Mouse (Mus musculus): ENCODE data around the gene Ndufa8. TPM values are rescaled to one million over a fixed set of nuclear protein-coding genes. Genes with fewer than 3 reads are reported as not detected.
A peak's percentile ranks its signal among the peaks of the same experiment; 100 is the strongest.

Gene Ndufa8
- total RNA-seq, 1 experiment from 2014 or later = 54.3 TPM

DNA sequence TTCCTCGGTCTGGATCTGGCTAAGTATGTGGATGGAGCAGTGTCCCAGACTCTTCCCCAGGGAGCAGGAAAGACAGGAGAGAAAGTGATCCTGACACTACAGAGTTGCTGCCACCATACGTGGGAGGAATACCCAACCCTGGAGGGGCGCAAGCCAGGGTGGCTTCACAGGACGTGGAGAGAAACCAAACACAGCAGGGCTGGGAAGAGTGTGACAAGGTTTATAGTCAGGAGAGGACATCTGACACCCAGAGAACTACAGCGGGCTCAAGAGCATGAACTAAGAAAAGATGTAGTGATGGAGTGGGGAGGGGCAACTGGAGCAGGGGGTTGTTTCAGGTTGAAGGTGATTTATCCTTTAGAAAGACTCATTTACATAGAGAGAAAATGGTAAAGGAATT, 12.2 kb upstream of the Ndufa8 start:
- ATAC-seq (replicated peaks in 1 of 2; ENCODE audit: insufficient read depth in 1 of 2, low FRiP score in 2 of 2, low TSS enrichment in 1 of 2, low read depth in 1 of 2, poor library complexity in 2 of 2, severe bottlenecking in 2 of 2) = no peak

DNA sequence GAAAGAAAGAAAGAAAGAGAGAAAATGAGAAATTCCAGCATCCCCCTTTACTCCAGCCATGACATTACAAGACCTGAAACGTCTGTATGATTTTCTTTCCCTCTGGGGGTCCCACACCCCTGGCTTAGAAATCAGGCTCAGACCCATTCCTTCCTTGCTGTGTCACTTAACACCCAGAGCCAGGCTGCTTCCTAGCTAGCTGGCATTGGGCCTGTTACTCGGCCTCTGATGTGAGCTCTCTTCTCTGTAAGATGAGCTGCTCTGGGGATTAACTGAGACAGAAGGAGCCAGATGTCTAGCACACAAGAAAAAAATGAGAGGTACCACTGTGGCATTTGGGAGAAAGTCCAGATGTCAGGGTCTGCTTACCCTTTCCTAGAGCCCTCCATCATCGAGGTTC, 7.0 kb upstream of the Ndufa8 start:
- no peak for ATAC-seq (replicated peaks in 1 of 2; ENCODE audit: insufficient read depth in 1 of 2, low FRiP score in 2 of 2, low TSS enrichment in 1 of 2, low read depth in 1 of 2, poor library complexity in 2 of 2, severe bottlenecking in 2 of 2)

DNA sequence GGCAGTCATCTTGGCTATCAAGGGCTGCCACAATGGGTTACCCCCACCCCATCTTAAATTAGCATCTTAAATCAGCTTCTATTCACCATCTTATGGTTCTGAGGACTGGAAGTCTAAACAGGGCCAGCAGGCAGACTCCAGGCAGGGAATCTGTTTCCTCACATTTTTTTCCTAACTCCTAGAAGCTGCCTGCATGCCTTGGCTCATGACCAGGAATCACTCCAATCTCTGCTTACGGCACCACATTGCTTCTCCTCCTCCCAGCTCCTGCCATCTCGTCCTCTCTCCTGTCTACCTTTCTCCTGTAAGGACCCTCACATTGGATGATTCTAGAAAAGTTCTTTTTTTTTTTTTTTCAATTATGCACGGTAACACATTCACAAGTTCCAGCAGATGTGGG, 4.0 kb upstream of the Ndufa8 start:
- no peak for ATAC-seq (replicated peaks in 1 of 2; ENCODE audit: insufficient read depth in 1 of 2, low FRiP score in 2 of 2, low TSS enrichment in 1 of 2, low read depth in 1 of 2, poor library complexity in 2 of 2, severe bottlenecking in 2 of 2)

DNA sequence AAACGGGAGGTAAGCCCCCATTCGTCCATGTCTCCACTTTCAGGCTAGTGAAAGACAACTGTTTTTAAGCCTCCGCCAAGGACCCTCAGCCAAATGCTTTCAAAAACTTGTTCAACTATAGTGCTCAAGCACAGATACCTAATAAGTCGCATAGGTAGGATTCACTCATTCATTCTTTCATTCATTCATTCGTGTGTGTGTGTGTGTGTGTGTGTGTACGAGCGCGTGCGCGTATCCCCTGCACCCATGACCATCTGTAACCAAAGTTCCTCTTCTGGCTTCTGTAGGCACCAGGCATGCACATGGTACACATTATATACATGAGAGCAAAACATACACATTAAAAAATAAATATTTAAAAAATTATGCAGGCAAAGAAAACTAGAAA, 355 bp upstream of the Ndufa8 start:
- ATAC-seq (replicated peaks in 1 of 2; ENCODE audit: insufficient read depth in 1 of 2, low FRiP score in 2 of 2, low TSS enrichment in 1 of 2, low read depth in 1 of 2, poor library complexity in 2 of 2, severe bottlenecking in 2 of 2) = no peak

DNA sequence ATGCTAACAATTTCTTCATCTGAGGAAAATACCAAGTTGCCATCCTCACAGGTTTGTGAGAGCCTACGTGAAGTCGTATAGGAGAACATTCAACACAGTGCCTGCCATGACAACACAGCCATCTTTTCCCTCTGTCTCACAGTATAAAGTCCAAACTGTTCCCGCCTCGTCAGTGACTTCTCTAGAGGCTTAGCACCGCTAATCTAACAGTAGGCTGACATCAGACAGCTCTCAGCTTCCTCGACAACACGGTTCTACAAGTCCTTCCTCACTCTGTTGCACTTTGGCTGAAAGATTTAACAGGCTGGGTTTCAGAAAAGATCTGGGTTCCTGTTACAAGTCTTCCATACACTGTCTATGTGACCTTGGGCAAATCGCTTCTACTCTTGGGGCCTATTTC, 1.0 kb downstream of the Ndufa8 start:
- no peak for ATAC-seq (replicated peaks in 1 of 2; ENCODE audit: insufficient read depth in 1 of 2, low FRiP score in 2 of 2, low TSS enrichment in 1 of 2, low read depth in 1 of 2, poor library complexity in 2 of 2, severe bottlenecking in 2 of 2)

DNA sequence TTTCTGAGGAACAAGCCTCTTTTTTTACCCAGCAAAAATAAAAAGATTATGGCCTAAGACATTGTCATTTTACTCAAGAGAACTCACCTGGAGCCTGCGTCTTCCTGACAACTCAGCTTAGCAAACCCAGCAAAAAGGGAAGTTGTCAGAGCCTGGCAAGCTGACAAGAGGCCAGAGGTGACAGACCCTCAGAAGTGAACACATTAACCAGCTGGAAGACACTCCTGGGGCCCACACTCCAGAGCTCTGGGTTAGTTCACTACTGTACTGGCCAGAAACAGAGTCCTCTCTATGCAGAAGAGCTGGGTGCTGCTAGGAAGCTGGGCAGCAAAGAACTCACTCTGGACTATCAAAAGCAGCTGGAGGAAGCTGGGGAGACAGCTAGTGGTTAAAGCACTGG, 8.3 kb downstream of the Ndufa8 start:
- peak; percentile 54 to 80 for ATAC-seq (replicated peaks in 1 of 2; ENCODE audit: insufficient read depth in 1 of 2, low FRiP score in 2 of 2, low TSS enrichment in 1 of 2, low read depth in 1 of 2, poor library complexity in 2 of 2, severe bottlenecking in 2 of 2)

DNA sequence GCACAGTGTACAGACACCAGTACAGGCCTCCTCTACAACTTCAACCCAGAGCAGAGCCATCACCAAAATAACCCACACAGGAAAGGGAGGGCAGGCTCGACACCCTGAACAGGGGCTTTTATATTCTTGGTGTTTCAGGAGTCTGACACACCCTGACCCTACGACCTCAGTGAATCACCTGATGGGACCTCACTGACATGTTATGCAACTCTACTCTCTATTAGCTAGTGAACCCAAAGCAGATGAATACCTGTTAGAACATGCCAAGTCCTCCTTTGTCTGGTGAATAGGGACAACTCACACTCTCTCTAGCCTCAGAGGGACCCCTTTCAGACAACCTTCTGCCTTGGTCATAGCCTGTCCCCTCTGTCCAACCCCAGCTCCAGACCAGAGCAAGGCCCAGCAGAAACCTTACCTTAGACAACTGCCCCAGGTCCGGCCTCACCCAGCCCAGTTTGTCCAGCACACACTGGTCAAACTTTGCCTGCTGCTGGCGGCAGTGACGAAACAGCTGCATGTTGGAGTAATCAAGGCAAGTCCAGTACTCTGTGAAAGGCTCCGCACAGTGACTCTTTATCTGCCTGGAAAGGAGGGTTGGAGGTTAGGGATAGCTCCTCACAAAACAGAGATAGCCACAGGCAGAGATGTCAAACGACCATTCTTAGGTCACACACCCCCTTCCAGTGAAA, 9.8 kb downstream of the Ndufa8 start:
- no peak for ATAC-seq (replicated peaks in 1 of 2; ENCODE audit: insufficient read depth in 1 of 2, low FRiP score in 2 of 2, low TSS enrichment in 1 of 2, low read depth in 1 of 2, poor library complexity in 2 of 2, severe bottlenecking in 2 of 2)

DNA sequence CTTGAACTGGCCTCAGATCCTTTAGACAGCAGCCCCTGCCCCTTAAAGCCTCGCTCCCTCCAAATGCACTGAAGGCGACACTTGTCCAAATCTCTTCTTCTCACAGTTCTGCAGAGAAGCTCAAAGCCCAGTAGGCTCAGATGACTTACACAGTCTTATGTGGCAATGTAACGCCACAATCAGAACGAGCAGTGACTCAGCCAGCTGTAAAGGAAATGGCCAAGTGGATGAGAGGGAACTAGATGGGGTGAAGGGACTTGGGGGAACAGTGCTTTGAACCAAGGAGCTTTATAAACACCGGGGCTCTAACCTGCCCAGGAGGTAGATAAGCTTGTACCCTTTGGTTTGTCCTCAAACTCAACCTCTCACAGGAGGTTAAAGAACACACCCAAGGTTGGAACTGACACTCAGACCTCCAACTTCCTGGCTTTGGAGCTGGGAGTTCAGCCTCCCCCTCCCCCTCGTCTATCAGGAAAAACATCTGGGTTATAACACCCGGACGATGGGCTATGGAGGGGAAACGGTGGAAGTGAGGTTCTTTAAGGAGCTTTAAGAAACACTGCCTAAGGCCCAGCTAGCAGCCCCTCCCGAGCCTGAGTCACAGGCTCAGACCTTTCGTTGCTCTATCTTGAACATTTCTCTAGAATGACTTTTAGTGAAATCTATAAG, 13.7 kb downstream of the Ndufa8 start:
- ATAC-seq (replicated peaks in 1 of 2; ENCODE audit: insufficient read depth in 1 of 2, low FRiP score in 2 of 2, low TSS enrichment in 1 of 2, low read depth in 1 of 2, poor library complexity in 2 of 2, severe bottlenecking in 2 of 2) = peak; percentile 87 to 92

DNA sequence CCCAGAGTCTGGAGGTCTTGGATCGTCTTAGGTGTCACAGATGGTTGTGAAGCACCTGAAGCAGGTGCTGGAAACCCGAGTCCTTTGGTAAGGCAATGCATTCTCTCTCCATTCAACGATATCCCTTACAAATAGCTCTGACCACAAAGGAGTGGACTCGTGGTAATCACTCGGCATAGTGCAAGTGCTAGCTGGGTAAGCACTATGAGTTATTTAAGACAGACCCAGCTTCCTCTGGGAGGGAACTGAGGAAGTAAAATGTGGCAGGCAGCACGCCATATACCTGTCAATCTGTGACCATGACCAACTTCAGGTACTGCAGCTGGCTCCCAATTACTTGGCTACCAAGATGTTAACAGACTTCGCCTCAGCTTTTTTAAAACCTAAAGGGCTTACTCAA, 14.3 kb downstream of the Ndufa8 start:
- peak; percentile 25 to 51; a peak in 3 of 4 replicates for ATAC-seq (replicated peaks in 1 of 2; ENCODE audit: insufficient read depth in 1 of 2, low FRiP score in 2 of 2, low TSS enrichment in 1 of 2, low read depth in 1 of 2, poor library complexity in 2 of 2, severe bottlenecking in 2 of 2)

DNA sequence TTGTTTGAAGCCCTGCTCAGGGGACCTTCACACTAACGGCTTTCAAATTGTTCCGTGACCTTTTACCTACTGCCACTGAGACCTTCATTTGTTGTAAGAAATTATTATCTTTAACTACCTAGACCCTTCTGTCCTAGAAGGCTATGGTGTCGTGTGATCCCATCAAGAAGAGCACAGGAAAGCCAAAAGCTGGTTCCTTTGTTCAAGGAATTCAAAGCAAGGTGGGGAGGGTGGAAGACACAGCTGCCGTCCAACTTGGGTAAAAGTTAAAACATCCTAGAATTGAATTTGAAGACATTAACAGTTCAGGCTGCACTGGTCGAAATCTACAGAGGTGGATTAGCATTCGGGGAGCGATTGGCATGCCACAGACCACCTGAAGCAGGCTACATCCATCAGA, 15.2 kb downstream of the Ndufa8 start:
- no peak for ATAC-seq (replicated peaks in 1 of 2; ENCODE audit: insufficient read depth in 1 of 2, low FRiP score in 2 of 2, low TSS enrichment in 1 of 2, low read depth in 1 of 2, poor library complexity in 2 of 2, severe bottlenecking in 2 of 2)

DNA sequence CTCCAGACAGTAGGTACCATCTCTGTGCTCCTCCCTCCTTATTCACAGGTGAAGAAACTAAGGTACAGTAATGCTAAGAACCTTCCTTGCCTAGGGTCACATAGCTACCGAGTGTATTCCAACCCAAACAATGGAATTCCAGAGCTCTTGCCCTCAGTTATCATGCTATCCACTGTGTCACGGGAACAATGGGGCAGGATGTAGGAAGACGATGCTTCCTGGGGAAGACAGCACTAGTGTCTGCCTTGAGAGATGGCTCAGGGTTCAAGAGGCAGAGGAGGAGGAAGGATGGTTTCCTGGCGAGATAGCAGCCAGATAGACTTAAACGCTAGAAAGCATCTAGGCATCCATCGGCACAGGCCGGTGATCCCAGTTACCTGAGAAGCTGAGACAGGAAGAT, 16.3 kb downstream of the Ndufa8 start:
- ATAC-seq (replicated peaks in 1 of 2; ENCODE audit: insufficient read depth in 1 of 2, low FRiP score in 2 of 2, low TSS enrichment in 1 of 2, low read depth in 1 of 2, poor library complexity in 2 of 2, severe bottlenecking in 2 of 2) = no peak

DNA sequence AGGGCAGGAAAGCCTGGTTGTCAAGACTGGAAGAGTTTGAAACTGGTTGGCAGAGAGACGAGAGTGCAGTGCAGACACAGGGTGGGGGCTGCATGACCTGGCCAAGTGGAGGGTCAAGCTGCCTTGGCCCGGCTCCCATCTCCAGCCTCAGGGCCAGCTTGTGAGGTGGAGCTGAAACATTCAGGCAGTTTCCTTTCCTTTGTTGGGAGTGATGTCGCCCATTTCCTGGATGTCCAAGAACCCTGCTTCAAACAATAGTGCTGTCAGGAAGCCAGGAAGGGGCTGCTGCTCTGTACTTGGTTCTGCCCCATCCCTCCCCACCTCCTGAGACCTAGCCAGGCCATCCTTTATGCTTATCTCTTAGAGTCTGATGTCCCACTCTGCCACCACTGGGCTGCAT, 25.9 kb downstream of the Ndufa8 start:
- ATAC-seq (replicated peaks in 1 of 2; ENCODE audit: insufficient read depth in 1 of 2, low FRiP score in 2 of 2, low TSS enrichment in 1 of 2, low read depth in 1 of 2, poor library complexity in 2 of 2, severe bottlenecking in 2 of 2) = no peak

DNA sequence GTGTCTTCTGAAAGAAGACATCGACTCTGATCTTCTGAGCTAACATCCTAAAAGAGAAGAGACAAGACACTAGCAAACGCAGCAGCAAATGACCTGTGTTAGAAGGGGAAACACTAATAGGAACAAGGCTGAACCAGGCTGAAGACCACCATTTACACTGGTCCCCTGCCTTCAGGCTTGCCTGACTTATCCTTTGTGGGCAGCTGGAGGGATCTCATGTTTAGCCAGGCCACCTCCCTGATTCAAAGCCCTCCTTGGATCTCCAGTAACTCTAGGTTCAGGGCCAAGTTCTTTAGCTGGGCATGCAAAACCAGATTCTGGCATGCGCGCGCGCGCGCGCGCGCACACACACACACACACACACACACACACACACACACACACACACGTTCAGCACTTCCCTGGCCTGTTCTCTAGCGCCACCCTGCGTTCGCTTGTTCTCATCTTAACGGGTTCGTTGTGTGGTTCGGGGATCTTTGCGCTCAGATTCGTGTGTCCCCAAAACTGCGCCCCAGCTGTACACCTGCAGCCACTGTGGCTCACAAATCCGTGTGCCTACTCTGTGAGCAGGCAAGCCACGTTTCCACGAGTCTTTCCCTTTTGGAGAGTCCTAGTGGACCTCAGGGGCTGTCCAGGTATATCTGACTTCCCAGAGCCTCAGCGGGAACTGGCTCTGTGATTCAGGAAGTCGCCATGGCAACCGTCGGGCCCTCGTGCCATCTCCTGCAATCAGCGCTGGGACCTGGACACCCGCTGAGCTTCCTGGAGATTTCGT, 27.6 kb downstream of the Ndufa8 start:
- peak; percentile 71 to 77 for ATAC-seq (replicated peaks in 1 of 2; ENCODE audit: insufficient read depth in 1 of 2, low FRiP score in 2 of 2, low TSS enrichment in 1 of 2, low read depth in 1 of 2, poor library complexity in 2 of 2, severe bottlenecking in 2 of 2)

DNA sequence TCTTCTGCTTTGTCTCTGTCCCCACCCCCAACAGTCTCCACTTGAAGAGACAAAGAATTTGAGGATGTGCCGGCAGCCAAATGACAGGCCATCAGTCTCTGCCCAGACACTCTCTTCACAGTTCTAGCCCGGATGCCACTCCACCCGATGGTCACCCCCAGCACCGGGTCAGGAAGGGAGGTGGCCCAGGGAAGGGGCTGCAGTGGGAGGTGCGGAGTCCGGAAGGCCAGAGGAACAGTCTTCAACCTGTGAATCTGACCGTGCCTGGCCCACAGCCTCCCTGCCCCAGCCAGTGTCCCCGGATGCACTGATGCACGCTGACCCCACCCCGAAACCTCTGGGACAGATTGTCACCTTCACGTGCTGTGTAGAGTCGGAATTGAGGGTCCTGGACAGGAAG, 36.2 kb downstream of the Ndufa8 start:
- ATAC-seq (replicated peaks in 1 of 2; ENCODE audit: insufficient read depth in 1 of 2, low FRiP score in 2 of 2, low TSS enrichment in 1 of 2, low read depth in 1 of 2, poor library complexity in 2 of 2, severe bottlenecking in 2 of 2) = no peak

DNA sequence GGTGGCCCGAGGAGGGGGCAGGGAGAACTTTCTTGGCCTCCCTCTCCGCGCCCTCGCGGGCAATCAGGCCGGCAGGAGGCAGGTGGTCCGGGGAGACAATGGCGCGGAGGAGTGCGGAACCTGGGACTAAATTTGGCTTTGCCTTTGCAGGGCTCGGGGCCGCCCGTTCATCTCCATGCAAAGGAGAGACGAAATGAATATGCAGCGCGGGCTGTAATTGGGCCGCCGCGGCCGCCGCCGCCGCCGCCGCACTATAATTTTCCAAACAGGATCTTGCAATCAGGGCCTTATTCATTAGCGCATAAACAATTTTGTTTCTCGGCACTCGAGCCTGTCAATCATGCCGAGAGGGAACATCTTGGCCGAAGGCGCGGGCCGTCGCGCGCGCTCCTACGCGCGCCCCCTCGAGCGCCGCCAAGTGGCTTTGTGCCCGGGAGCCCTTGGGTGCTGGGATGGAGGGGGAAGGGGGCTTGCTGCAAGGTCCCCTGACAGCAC, 37.8 kb downstream of the Ndufa8 start:
- ATAC-seq (replicated peaks in 1 of 2; ENCODE audit: insufficient read depth in 1 of 2, low FRiP score in 2 of 2, low TSS enrichment in 1 of 2, low read depth in 1 of 2, poor library complexity in 2 of 2, severe bottlenecking in 2 of 2) = no peak

DNA sequence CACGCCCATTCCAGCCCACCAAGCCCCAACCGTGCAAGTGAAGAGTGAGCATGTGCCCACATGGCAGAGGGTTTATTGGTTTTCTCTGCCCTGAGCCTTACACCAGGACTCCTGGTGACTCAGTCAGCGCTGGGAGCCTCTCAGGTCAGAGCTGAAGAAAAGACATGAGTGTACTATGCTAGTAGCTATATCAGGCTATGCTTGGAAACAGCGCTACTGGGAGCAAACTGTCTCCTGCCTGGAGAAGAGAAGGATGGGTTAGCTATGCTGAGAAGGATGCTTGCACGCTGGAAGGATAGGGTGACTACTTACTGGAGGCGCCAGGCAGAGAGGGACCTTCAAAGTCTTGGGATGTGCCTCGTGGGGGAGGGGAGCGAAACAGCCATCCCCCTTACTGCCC, 38.6 kb downstream of the Ndufa8 start:
- no peak for ATAC-seq (replicated peaks in 1 of 2; ENCODE audit: insufficient read depth in 1 of 2, low FRiP score in 2 of 2, low TSS enrichment in 1 of 2, low read depth in 1 of 2, poor library complexity in 2 of 2, severe bottlenecking in 2 of 2)

DNA sequence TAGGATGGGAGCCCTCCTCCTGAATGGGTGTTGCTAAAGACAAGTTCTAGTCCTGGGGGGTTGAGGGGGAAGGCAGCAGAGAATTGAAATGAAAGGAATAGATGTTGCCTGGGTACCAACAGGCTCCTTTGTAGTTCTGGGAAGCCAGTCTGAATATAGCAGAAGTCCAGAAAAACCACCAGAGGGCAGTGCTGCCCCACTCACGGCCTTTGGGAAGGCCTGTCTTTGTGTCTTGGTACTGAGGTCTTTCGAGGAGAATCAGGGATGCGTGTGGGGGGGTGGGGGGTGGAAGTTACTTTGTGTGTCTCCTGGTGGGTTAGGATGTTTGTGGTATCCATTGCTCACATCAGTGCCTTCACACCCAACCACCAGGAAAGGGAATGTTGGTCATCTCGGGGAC, 39.8 kb downstream of the Ndufa8 start:
- ATAC-seq (replicated peaks in 1 of 2; ENCODE audit: insufficient read depth in 1 of 2, low FRiP score in 2 of 2, low TSS enrichment in 1 of 2, low read depth in 1 of 2, poor library complexity in 2 of 2, severe bottlenecking in 2 of 2) = peak; percentile 67 to 73; a peak in 3 of 4 replicates

DNA sequence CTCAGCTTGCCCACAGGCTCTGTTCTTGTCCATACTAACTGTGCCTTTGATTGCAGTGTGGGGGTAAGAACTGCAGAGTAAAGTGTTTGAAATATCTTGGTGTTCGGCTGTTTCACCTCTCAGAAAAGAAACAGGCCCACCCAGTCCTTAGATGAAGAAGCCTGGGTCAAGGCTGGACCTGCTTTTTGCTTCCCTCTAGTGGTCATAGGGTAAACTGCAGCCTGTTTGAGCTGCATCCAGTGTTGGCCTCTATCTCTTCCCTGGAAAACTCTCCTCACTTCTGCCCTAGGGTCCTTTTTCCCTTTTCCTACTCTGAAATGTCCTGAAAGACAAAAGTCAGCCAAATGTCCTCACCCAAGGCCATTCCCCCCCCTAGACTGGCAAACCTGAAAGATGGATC, 41.1 kb downstream of the Ndufa8 start:
- peak; percentile 49 to 52; a peak in 2 of 4 replicates for ATAC-seq (replicated peaks in 1 of 2; ENCODE audit: insufficient read depth in 1 of 2, low FRiP score in 2 of 2, low TSS enrichment in 1 of 2, low read depth in 1 of 2, poor library complexity in 2 of 2, severe bottlenecking in 2 of 2)
